Mouse (Mus musculus) olfactory bulb, adult 2 months (tissue): ENCODE data around the gene Hepacam.

Experiments
- CTCF ChIP-seq: fragments of 200-500 bp; IDR thresholded peaks from 2 replicates; pipeline ENCODE4 v1.5.1; 2012; ENCODE audit warnings: low read depth, mild to moderate bottlenecking, low read length, moderate library complexity; ENCODE audit not compliant: insufficient read depth
- POLR2A ChIP-seq: fragments of 200-500 bp; IDR thresholded peaks from 2 replicates; pipeline ENCODE4 v1.6.1; 2012; ENCODE audit warnings: mild to moderate bottlenecking, low read depth, low read length, moderate library complexity; ENCODE audit not compliant: insufficient read depth

GRCm38 (mm10) chr9:37429326-37429725 is 62.2 kb downstream of the Hepacam start:
- TF ChIP-seq POLR2A (no peak), CTCF (no peak)
